Mouse (Mus musculus): ENCODE results near the gene Tmbim6. TPM values are rescaled to one million over a fixed set of nuclear protein-coding genes. Genes with fewer than 3 reads are reported as not detected.

The Tmbim6 gene
- polyA plus RNA-seq (2014; fragmentation: Nextera tagmentation; extraction: Ambion mirVana): 225 and 228 TPM in 2 replicates

DNA sequence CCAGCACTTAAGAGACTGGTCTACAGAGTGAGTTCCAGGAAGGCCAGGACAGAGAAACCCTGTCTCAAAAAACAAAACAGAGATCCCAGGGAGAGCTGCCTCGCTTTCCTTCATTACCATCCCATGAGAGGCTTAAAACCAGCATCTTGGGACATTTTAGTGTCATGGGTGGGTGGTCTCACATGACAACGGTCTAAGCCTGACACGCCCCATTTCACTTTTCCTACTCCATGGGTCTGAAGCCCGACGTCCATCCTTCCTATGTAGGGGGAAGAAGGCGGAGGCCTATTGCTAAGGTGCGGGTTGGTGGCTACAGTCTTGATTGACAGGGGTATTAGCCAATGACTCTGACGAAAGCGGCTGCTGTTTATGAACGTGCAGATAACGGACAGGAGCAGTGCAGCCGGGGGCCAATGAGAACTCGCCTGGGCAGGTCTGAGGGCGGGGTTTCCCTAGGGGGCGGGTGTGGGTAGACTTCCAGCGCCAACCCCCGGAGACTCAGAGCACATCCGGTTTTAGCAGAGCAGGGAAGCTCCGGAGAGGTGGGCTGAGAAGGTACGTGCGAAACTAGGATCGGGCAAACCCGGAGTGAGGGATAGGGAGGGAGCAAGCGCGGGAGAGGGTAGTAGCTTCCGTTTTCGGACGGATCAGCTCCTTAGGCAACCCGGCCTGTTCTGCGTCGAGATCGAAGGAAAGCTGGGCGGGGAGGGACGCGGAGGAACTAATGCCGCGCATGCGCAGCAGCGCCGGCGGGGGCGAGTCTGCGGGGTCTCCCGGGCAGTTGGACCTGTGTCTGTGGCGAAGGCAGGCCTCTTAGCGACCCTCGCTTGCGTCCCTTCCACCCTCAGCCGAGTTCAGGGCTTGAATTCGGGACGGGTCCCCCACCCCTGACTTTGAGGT is at the start of gene Tmbim6:
Gene Tmbim6, plus strand, starts transcription at position 397 of the 900 bp plus-strand sequence.
- Histone ChIP-seq H3K27ac (replicated peaks; ENCODE audit: low read depth, low read length) (no peak within 1 kb of the TSS; the same call in 1 of the 2 replicates), H3K4me2 (ENCODE audit: low read depth, low read length) (peak within 1 kb of the TSS; percentile 51), H3K36me3 (replicated peaks; ENCODE audit: control insufficient read depth, insufficient read depth, low read depth, low read length) (no peaks in the 10 kb centered on the region), H3K4me1 (ENCODE audit: control insufficient read depth, insufficient read depth, low read length) (no peaks in the 10 kb centered on the region; the same call in 1 of the 2 replicates), H3K27me3 (ENCODE audit: control insufficient read depth, insufficient read depth, low read length) (no peaks in the 10 kb centered on the region), H3K9ac (replicated peaks; ENCODE audit: low read length) (peak within 1 kb of the TSS; percentile 66), H3K9me3 (replicated peaks; ENCODE audit: control insufficient read depth, low read length) (no peaks in the 10 kb centered on the region), H3K4me3 (ENCODE audit: low read depth, low read length) (peak within 1 kb of the TSS; percentile 55)
- peak; percentile 99 for ATAC-seq (replicated peaks; ENCODE audit: insufficient number of reproducible peaks, low FRiP score, low TSS enrichment, low read depth)
- DNase-seq (ENCODE audit: low spot score): peak; percentile 100
- under 1% methylated on average over 51 of the region's 51 CpGs for WGBS

DNA sequence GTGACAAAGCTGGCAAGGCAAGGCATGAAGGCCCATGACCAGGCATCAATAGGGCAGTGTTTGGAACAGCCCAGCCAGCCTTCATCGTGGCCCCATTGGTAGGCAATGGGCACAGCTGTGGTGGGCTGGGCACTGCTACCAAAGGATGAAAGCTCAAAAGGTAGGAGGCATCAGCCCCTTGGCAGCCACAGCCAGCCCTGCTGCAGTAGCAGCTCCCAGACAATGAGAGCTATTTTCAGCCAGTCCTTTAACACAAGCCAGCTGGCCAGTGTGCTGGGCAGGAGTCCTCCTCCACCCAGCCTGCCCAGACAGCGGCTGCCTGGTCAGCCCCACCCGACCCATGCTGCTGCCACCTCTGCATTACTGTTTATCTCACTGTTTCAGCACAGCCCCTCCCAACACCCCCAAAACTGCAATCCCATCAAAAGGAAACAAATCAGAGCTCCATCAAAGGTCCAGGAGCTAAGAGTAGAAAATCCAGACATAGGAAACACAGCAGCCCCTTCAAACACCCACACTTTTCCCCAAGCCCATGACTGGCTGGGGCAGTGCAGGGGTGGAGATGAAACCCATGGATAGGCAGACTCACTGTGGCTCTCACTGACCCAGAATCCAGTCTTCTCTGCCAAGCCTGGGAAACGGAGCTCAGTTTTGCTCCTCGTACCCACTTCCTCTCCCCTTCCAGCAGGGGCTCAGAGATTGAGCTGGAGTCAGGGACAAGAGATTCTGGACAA is 49.1 kb upstream of the Tmbim6 start:
- Histone ChIP-seq H3K9ac (replicated peaks; ENCODE audit: low read length) (no peak overlapping the region), H3K36me3 (replicated peaks; ENCODE audit: control insufficient read depth, insufficient read depth, low read depth, low read length) (no peaks in the 10 kb centered on the region), H3K4me1 (ENCODE audit: control insufficient read depth, insufficient read depth, low read length) (peaks cover 8% of the 10 kb centered on the region; the same call in 1 of the 2 replicates), H3K27me3 (ENCODE audit: control insufficient read depth, insufficient read depth, low read length) (no peaks in the 10 kb centered on the region), H3K9me3 (replicated peaks; ENCODE audit: control insufficient read depth, low read length) (no peaks in the 10 kb centered on the region), H3K4me3 (ENCODE audit: low read depth, low read length) (no peak overlapping the region), H3K4me2 (ENCODE audit: low read depth, low read length) (no peak overlapping the region), H3K27ac (replicated peaks; ENCODE audit: low read depth, low read length) (no peak overlapping the region; the same call in 1 of the 2 replicates)
- 28% methylated on average over 5 of the region's 5 CpGs for WGBS
- ATAC-seq (replicated peaks; ENCODE audit: insufficient number of reproducible peaks, low FRiP score, low TSS enrichment, low read depth) (peak; percentile 53; the same call in 1 of the 2 replicates), DNase-seq (ENCODE audit: low spot score) (peak; percentile 59)

DNA sequence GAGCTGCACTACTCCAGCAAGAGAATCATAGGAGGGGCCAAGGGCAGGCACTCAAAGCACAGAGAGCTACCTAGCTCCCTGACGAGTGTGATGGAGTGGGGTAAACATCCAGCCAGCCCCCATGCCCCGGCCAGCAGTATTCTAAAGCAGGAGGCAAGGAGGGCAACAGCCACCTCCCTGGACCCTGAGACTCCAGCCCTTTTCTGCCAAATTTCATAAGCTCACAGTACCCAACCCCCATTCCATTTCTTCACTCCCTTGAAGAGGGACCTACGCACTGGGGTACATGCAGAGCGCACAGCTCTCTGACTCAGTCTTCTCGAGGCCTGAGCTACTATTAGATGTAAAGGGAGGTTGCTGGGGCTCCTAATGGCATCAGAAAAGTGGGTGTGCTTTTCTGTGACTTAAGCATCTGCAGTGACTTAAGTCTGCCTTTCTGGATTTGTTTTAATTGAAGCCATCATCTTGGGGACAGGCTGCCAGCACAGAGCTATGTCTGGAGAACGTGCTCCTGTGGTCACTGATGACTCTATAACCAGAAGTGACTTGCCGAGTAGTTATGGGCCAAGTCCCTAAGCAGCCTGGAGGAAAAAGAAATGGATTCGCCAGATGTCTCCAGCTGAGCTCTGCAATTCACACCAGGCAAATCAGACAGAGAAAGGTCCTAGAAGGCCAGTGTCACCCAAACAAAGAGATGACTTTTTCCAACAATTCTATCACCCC is 48.4 kb upstream of the Tmbim6 start:
- Histone ChIP-seq H3K4me3 (ENCODE audit: low read depth, low read length) (no peak overlapping the region), H3K27me3 (ENCODE audit: control insufficient read depth, insufficient read depth, low read length) (no peaks in the 10 kb centered on the region), H3K27ac (replicated peaks; ENCODE audit: low read depth, low read length) (0 out of 2 replicates have a peak overlapping the region, but pooled peaks have one; percentile 41), H3K4me2 (ENCODE audit: low read depth, low read length) (no peak overlapping the region), H3K36me3 (replicated peaks; ENCODE audit: control insufficient read depth, insufficient read depth, low read depth, low read length) (no peaks in the 10 kb centered on the region), H3K9ac (replicated peaks; ENCODE audit: low read length) (no peak overlapping the region), H3K9me3 (replicated peaks; ENCODE audit: control insufficient read depth, low read length) (no peaks in the 10 kb centered on the region), H3K4me1 (ENCODE audit: control insufficient read depth, insufficient read depth, low read length) (peaks cover 8% of the 10 kb centered on the region; the same call in 1 of the 2 replicates)
- DNase-seq (ENCODE audit: low spot score) (no peak), ATAC-seq (replicated peaks; ENCODE audit: insufficient number of reproducible peaks, low FRiP score, low TSS enrichment, low read depth) (no peak)
- 55% methylated on average over 8 of the region's 8 CpGs for WGBS

DNA sequence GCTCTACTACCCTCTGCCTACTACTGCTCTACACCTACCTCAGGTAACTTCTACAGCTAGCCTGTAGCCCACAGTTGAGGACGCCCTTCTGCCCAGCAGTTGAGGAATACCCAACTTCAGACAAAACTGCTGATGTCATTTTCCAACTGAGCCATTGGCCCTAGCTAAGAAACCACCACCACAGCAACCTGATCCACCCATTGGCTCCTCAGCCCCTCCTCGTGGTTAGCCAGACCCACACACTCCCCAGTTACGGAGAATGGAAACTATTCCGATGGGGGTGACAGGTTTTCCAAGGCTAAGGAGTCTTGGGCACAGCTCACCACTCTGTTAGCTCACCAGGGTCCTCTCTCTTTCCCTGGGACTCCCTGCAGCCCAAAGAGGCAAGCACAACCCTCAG is 47.7 kb upstream of the Tmbim6 start:
- no peak for ATAC-seq (replicated peaks; ENCODE audit: insufficient number of reproducible peaks, low FRiP score, low TSS enrichment, low read depth)
- no peaks in the 10 kb centered on the region for H3K27me3 ChIP-seq (ENCODE audit: control insufficient read depth, insufficient read depth, low read length)
- DNase-seq (ENCODE audit: low spot score): no peak
- H3K4me1 ChIP-seq (ENCODE audit: control insufficient read depth, insufficient read depth, low read length): peaks cover 5% of the 10 kb centered on the region; the same call in 1 of the 2 replicates
- 0 out of 2 replicates have a peak overlapping the region, but pooled peaks have one; percentile 41 for H3K27ac ChIP-seq (replicated peaks; ENCODE audit: low read depth, low read length)
- H3K9ac ChIP-seq (replicated peaks; ENCODE audit: low read length): 0 out of 2 replicates have a peak overlapping the region, but pooled peaks have one; percentile 7
- H3K4me3 ChIP-seq (ENCODE audit: low read depth, low read length): no peak overlapping the region
- no peaks in the 10 kb centered on the region for H3K9me3 ChIP-seq (replicated peaks; ENCODE audit: control insufficient read depth, low read length)
- H3K36me3 ChIP-seq (replicated peaks; ENCODE audit: control insufficient read depth, insufficient read depth, low read depth, low read length): no peaks in the 10 kb centered on the region
- WGBS: 51% methylated on average over 4 of the region's 4 CpGs
- H3K4me2 ChIP-seq (ENCODE audit: low read depth, low read length): no peak overlapping the region

DNA sequence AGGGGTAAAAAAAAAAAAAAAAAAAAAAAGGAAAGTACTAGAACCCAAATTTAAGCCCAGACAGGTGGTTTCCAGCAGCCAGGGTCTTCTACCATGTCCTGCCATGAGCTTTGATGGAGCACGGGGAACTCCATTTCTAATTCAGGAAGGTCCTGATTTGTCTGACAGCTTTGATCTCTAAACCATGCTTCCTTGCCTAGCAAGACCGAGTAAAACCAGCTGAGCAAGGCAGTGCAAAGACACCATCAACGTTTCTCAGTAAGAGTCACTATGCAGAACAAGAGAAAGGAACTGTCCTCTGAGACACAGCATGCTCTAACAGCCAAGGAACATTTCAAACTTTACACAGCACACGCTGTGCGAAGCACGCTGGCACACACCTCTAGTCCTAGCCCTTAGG is 41.1 kb upstream of the Tmbim6 start:
- WGBS: 81% methylated on average over 6 of the region's 6 CpGs
- no peak overlapping the region for H3K4me2 ChIP-seq (ENCODE audit: low read depth, low read length)
- H3K9me3 ChIP-seq (replicated peaks; ENCODE audit: control insufficient read depth, low read length): no peaks in the 10 kb centered on the region
- H3K4me3 ChIP-seq (ENCODE audit: low read depth, low read length): no peak overlapping the region
- H3K36me3 ChIP-seq (replicated peaks; ENCODE audit: control insufficient read depth, insufficient read depth, low read depth, low read length): no peaks in the 10 kb centered on the region
- H3K9ac ChIP-seq (replicated peaks; ENCODE audit: low read length): no peak overlapping the region
- no peak for DNase-seq (ENCODE audit: low spot score)
- H3K27ac ChIP-seq (replicated peaks; ENCODE audit: low read depth, low read length): no peak overlapping the region
- no peaks in the 10 kb centered on the region for H3K4me1 ChIP-seq (ENCODE audit: control insufficient read depth, insufficient read depth, low read length)
- no peak for ATAC-seq (replicated peaks; ENCODE audit: insufficient number of reproducible peaks, low FRiP score, low TSS enrichment, low read depth)
- H3K27me3 ChIP-seq (ENCODE audit: control insufficient read depth, insufficient read depth, low read length): no peaks in the 10 kb centered on the region

DNA sequence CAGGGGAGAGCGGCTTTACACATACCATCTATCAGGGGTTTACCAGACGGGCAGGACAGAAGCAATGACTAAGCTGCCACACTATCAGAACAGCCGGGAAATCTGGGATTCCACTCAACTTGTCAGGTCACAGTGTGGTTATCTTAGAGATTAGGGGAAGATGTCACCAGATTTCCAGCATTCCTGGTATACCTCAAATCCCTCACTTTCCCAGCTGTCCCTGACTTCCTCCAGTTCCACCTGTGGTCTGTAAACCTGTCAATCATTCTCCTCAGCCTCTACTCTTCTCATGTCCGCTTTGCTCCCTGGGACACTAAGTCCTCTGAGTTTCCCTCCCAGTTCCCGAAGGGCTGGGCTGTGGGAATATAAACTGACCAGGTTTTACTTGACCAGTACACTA is 40.4 kb upstream of the Tmbim6 start:
- Histone ChIP-seq H3K4me2 (ENCODE audit: low read depth, low read length) (no peak overlapping the region), H3K9me3 (replicated peaks; ENCODE audit: control insufficient read depth, low read length) (no peaks in the 10 kb centered on the region), H3K27me3 (ENCODE audit: control insufficient read depth, insufficient read depth, low read length) (no peaks in the 10 kb centered on the region), H3K9ac (replicated peaks; ENCODE audit: low read length) (no peak overlapping the region), H3K27ac (replicated peaks; ENCODE audit: low read depth, low read length) (no peak overlapping the region), H3K36me3 (replicated peaks; ENCODE audit: control insufficient read depth, insufficient read depth, low read depth, low read length) (no peaks in the 10 kb centered on the region), H3K4me3 (ENCODE audit: low read depth, low read length) (no peak overlapping the region), H3K4me1 (ENCODE audit: control insufficient read depth, insufficient read depth, low read length) (no peaks in the 10 kb centered on the region)
- ATAC-seq (replicated peaks; ENCODE audit: insufficient number of reproducible peaks, low FRiP score, low TSS enrichment, low read depth) (no peak), DNase-seq (ENCODE audit: low spot score) (no peak)
- 82% methylated on average over 5 of the region's 5 CpGs for WGBS

DNA sequence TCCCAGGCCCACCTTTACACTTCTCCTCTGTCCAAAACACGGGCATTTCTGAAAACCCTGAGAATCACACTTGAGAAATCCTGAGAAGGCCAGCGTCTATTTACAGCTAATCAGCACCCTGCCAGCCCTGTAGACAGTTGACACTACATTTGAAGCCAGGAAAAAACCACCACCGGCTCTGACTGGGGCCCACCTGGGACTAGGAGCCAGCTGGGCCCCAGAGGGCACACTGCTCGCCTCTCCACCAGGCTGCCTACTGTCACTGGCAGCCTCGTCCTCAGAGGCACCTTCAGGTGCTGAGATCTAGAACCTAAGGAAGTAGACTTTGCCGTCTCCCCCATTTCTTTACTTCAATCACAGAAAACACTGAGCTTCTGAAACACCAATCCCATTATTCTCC is 37.0 kb upstream of the Tmbim6 start:
- 75% methylated on average over 6 of the region's 6 CpGs for WGBS

More for the DNA sequence above, 37.0 kb upstream of the Tmbim6 start:
- Histone ChIP-seq H3K9me3 (replicated peaks; ENCODE audit: control insufficient read depth, low read length) (no peaks in the 10 kb centered on the region), H3K9ac (replicated peaks; ENCODE audit: low read length) (no peak overlapping the region), H3K27me3 (ENCODE audit: control insufficient read depth, insufficient read depth, low read length) (no peaks in the 10 kb centered on the region), H3K4me1 (ENCODE audit: control insufficient read depth, insufficient read depth, low read length) (no peaks in the 10 kb centered on the region), H3K27ac (replicated peaks; ENCODE audit: low read depth, low read length) (no peak overlapping the region), H3K4me3 (ENCODE audit: low read depth, low read length) (no peak overlapping the region), H3K36me3 (replicated peaks; ENCODE audit: control insufficient read depth, insufficient read depth, low read depth, low read length) (no peaks in the 10 kb centered on the region), H3K4me2 (ENCODE audit: low read depth, low read length) (no peak overlapping the region)
- ATAC-seq (replicated peaks; ENCODE audit: insufficient number of reproducible peaks, low FRiP score, low TSS enrichment, low read depth) (no peak), DNase-seq (ENCODE audit: low spot score) (no peak)

Data from embryonic facial prominence, embryonic 11.5 days (tissue).